Mouse (Mus musculus) liver, embryonic 16.5 days (tissue): ENCODE results near the gene Zfp867. TPM values are rescaled to one million over a fixed set of nuclear protein-coding genes. Genes with fewer than 3 reads are reported as not detected.

Source experiments
- ATAC-seq: fragments of 200-750 bp; cut with Nextera tagmentation; 2 replicates; pipeline ENCODE4 v1.8.0; 2017; ENCODE audit warnings: low read depth, mild to moderate bottlenecking, moderate number of reproducible peaks, moderate library complexity
- H3K27ac ChIP-seq: fragments of 300-500 bp; sonication (generic); 2 replicates; pipeline ENCODE4 v1.5.1; 2014; ENCODE audit warnings: mild to moderate bottlenecking, low read length
- H3K27me3 ChIP-seq: fragments of 300-500 bp; sonication (generic); 2 replicates; pipeline ENCODE4 v1.6.1; 2014; ENCODE audit warnings: low read depth, low read length, mixed read lengths; ENCODE audit not compliant: control insufficient read depth, insufficient read depth
- H3K36me3 ChIP-seq: fragments of 300-500 bp; sonication (generic); 2 replicates; pipeline ENCODE4 v1.6.1; 2014; ENCODE audit warnings: mild to moderate bottlenecking; ENCODE audit not compliant: control insufficient read depth, insufficient read depth
- H3K4me1 ChIP-seq: fragments of 300-500 bp; sonication (generic); 2 replicates; pipeline ENCODE4 v1.6.1; 2014; ENCODE audit warnings: low read depth, low read length, mixed read lengths; ENCODE audit not compliant: control insufficient read depth
- H3K4me2 ChIP-seq: fragments of 300-500 bp; sonication (generic); 2 replicates; pipeline ENCODE4 v1.6.1; 2014; ENCODE audit warnings: low read depth, low read length, mixed read lengths
- H3K4me3 ChIP-seq: fragments of 300-500 bp; sonication (generic); 2 replicates; pipeline ENCODE4 v1.5.1; 2014; ENCODE audit warnings: low read depth, mild to moderate bottlenecking, low read length
- H3K9ac ChIP-seq: fragments of 300-500 bp; sonication (generic); 2 replicates; pipeline ENCODE4 v1.6.1; 2014; ENCODE audit warnings: low read depth, low read length
- H3K9me3 ChIP-seq: fragments of 300-500 bp; sonication (generic); replicated peaks from 2 replicates; pipeline ENCODE4 v1.6.1; 2016; ENCODE audit warnings: low read length; ENCODE audit not compliant: control insufficient read depth
- WGBS: fragments of 180-500 bp; shearing (Covaris S2); extraction: QIAGEN DNeasy Blood & Tissue Kit; methylation state at CpG from one replicate; pipeline ENCODE4 v1.1.7; 2014; ENCODE audit not compliant: insufficient replicate concordance; 5-methylcytosine and 5-hydroxymethylcytosine counted together
- polyA plus RNA-seq: library from polyadenylated mRNA; unstranded; fragments of >200 nt; fragmentation: Nextera tagmentation; extraction: Ambion mirVana; gene quantifications from 2 replicates; pipeline ENCODE4 v1.2.1, GENCODE M21; 2015

The Zfp867 gene
- 1.0 and 1.4 TPM in 2 replicates for polyA plus RNA-seq

GRCm38 (mm10) chr11:59472326-59472677 is at the start of gene Zfp867:
Gene Zfp867 (minus strand): TSS chr11:59472474.
- under 1% methylated on average over 19 of the region's 19 CpGs for WGBS
- H3K9ac ChIP-seq, result peak within 1 kb of the TSS; percentile 71
- peak; percentile 88 for ATAC-seq
- H3K4me3 ChIP-seq, result peak within 1 kb of the TSS; percentile 65
- H3K4me1 ChIP-seq, result peaks cover 2% of the 10 kb centered on the region
- no peaks in the 10 kb centered on the region for H3K36me3 ChIP-seq
- H3K27ac ChIP-seq, result peak within 1 kb of the TSS; percentile 64
- H3K4me2 ChIP-seq, result peak within 1 kb of the TSS; percentile 79
- H3K9me3 ChIP-seq, result no peaks in the 10 kb centered on the region
- no peaks in the 10 kb centered on the region for H3K27me3 ChIP-seq

GRCm38 (mm10) chr11:59519741-59520495 is 47.6 kb upstream of the Zfp867 start:
- H3K4me3 ChIP-seq, result no peak overlapping the region
- H3K9ac ChIP-seq, result no peak overlapping the region
- no peak overlapping the region for H3K27ac ChIP-seq
- H3K9me3 ChIP-seq, result 0 out of 2 replicates have a peak, but pooled peaks cover 2% of the 10 kb centered on the region
- no peaks in the 10 kb centered on the region for H3K27me3 ChIP-seq
- ATAC-seq, result peak; percentile 24; the same call in 1 of the 2 replicates
- H3K4me1 ChIP-seq, result peaks cover 2% of the 10 kb centered on the region; the same call in 1 of the 2 replicates
- WGBS, result 50% methylated on average over 6 of the region's 6 CpGs
- H3K4me2 ChIP-seq, result no peak overlapping the region
- no peaks in the 10 kb centered on the region for H3K36me3 ChIP-seq

- Histone ChIP-seq H3K9me3 (no peaks in the 10 kb centered on the region), H3K9ac (no peak overlapping the region), H3K4me3 (no peak overlapping the region), H3K27me3 (no peaks in the 10 kb centered on the region), H3K27ac (no peak overlapping the region), H3K4me2 (no peak overlapping the region), H3K36me3 (no peaks in the 10 kb centered on the region), H3K4me1 (peaks cover 2% of the 10 kb centered on the region; the same call in 1 of the 2 replicates)
- ATAC-seq, result peak; percentile 72
- WGBS, result 37% methylated on average over 10 of the region's 10 CpGs
Observed at GRCm38 (mm10) chr11:59518226-59518625, 46.0 kb upstream of the Zfp867 start.

GRCm38 (mm10) chr11:59517441-59517840 is 45.2 kb upstream of the Zfp867 start:
- H3K9ac ChIP-seq, result no peak overlapping the region
- WGBS, result 70% methylated on average over 1 of the region's 1 CpGs
- H3K4me1 ChIP-seq, result peaks cover 2% of the 10 kb centered on the region; the same call in 1 of the 2 replicates
- ATAC-seq, result no peak
- H3K27me3 ChIP-seq, result no peaks in the 10 kb centered on the region
- no peak overlapping the region for H3K27ac ChIP-seq
- H3K4me2 ChIP-seq, result no peak overlapping the region
- H3K36me3 ChIP-seq, result no peaks in the 10 kb centered on the region
- no peak overlapping the region for H3K4me3 ChIP-seq
- no peaks in the 10 kb centered on the region for H3K9me3 ChIP-seq

- H3K27me3 ChIP-seq, result no peaks in the 10 kb centered on the region
- no peaks in the 10 kb centered on the region for H3K9me3 ChIP-seq
- H3K4me2 ChIP-seq, result no peak overlapping the region
- ATAC-seq, result no peak
- 33% methylated on average over 3 of the region's 3 CpGs for WGBS
- H3K4me1 ChIP-seq, result no peaks in the 10 kb centered on the region; the same call in 1 of the 2 replicates
- H3K27ac ChIP-seq, result no peak overlapping the region
- no peak overlapping the region for H3K4me3 ChIP-seq
- H3K9ac ChIP-seq, result no peak overlapping the region
- H3K36me3 ChIP-seq, result no peaks in the 10 kb centered on the region
Observed at GRCm38 (mm10) chr11:59514789-59515188, 42.5 kb upstream of the Zfp867 start.

GRCm38 (mm10) chr11:59514381-59514780 is 42.1 kb upstream of the Zfp867 start:
- Histone ChIP-seq H3K9me3 (no peaks in the 10 kb centered on the region), H3K4me3 (no peak overlapping the region), H3K36me3 (no peaks in the 10 kb centered on the region), H3K9ac (no peak overlapping the region), H3K4me2 (no peak overlapping the region), H3K27me3 (no peaks in the 10 kb centered on the region), H3K4me1 (no peaks in the 10 kb centered on the region; the same call in 1 of the 2 replicates), H3K27ac (no peak overlapping the region)
- WGBS, result 46% methylated on average over 6 of the region's 6 CpGs
- ATAC-seq, result no peak

- H3K9me3 ChIP-seq, result no peaks in the 10 kb centered on the region
- no peaks in the 10 kb centered on the region; the same call in 1 of the 2 replicates for H3K4me1 ChIP-seq
- no peak overlapping the region for H3K9ac ChIP-seq
- H3K4me3 ChIP-seq, result no peak overlapping the region
- no peak overlapping the region for H3K4me2 ChIP-seq
- 57% methylated on average over 3 of the region's 3 CpGs for WGBS
- ATAC-seq, result no peak
- H3K36me3 ChIP-seq, result no peaks in the 10 kb centered on the region
- H3K27me3 ChIP-seq, result no peaks in the 10 kb centered on the region
- H3K27ac ChIP-seq, result no peak overlapping the region
Observed at GRCm38 (mm10) chr11:59513556-59513955, 41.3 kb upstream of the Zfp867 start.

- no peak overlapping the region for H3K4me2 ChIP-seq
- no peaks in the 10 kb centered on the region for H3K9me3 ChIP-seq
- H3K4me1 ChIP-seq, result no peaks in the 10 kb centered on the region
- 62% methylated on average over 10 of the region's 10 CpGs for WGBS
- no peak overlapping the region for H3K4me3 ChIP-seq
- H3K27me3 ChIP-seq, result no peaks in the 10 kb centered on the region
- H3K27ac ChIP-seq, result no peak overlapping the region
- H3K36me3 ChIP-seq, result no peaks in the 10 kb centered on the region
- H3K9ac ChIP-seq, result no peak overlapping the region
- ATAC-seq, result peak; percentile 50; the same call in 1 of the 2 replicates
Observed at GRCm38 (mm10) chr11:59512733-59513132, 40.5 kb upstream of the Zfp867 start.

- peaks cover 4% of the 10 kb centered on the region for H3K27me3 ChIP-seq
- no peaks in the 10 kb centered on the region for H3K36me3 ChIP-seq
- H3K27ac ChIP-seq, result no peak overlapping the region
- H3K9me3 ChIP-seq, result no peaks in the 10 kb centered on the region
- H3K9ac ChIP-seq, result no peak overlapping the region
- H3K4me1 ChIP-seq, result peaks cover 4% of the 10 kb centered on the region; the same call in 1 of the 2 replicates
- WGBS, result 52% methylated on average over 1 of the region's 1 CpGs
- no peak for ATAC-seq
- H3K4me3 ChIP-seq, result no peak overlapping the region
- H3K4me2 ChIP-seq, result no peak overlapping the region
Observed at GRCm38 (mm10) chr11:59511558-59511957, 39.3 kb upstream of the Zfp867 start.
